In the genomic region with DNA sequence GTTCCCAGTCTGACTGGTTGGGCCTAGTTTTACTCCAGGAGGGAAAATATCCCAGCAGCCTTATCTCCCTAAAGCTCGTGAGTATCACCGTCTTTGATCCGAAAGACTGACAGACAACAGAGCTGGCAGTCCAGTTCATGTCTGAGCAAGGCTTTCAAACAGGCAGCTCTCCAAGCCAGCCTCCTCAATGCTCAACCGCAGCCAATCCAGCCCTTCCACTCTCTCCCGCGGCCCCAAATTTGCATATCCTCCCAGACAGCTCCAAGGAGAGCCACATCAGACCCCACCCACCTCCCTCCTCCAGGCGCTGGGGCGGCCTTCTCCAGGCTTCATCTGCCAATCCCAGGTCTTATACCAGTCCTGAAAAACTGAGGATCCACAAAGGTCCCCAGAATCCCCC, we compare ENCODE assay signal across 8 mouse cellular contexts. TPM values are rescaled to one million over a fixed set of nuclear protein-coding genes. Genes with fewer than 3 reads are reported as not detected.
DNase-seq lines count a peak whose midpoint lies in the region; ATAC-seq and TF ChIP-seq lines count a peak whose summit lies in the region.

No protein-coding gene starts in this region.

- TF ChIP-seq EP300 in stomach, postnatal 0 days (optimal IDR thresholded peaks at IDR 0.05): no peak

- peak overlapping the region; percentile 60 for H3K4me2 ChIP-seq in limb, embryonic 13.5 days (replicated peaks)
- H3K4me2 ChIP-seq in midbrain, embryonic 13.5 days (replicated peaks): peak overlapping the region; percentile 44
- H3K4me2 ChIP-seq in stomach, postnatal 0 days (replicated peaks; ENCODE audit: low read depth): peak overlapping the region; percentile 23

- TF ChIP-seq CTCF in kidney, adult 2 months (conservative IDR thresholded peaks at IDR 0.05; ENCODE audit: insufficient read depth, insufficient read length, low read depth, low read length): no peak
- TF ChIP-seq CTCF in stomach, postnatal 0 days (IDR thresholded peaks at IDR 0.05; ENCODE audit: low read depth): no peak

- 2% methylated on average over 8 of the region's 8 CpGs for WGBS in kidney, adult 2 months
- WGBS in limb, embryonic 13.5 days: under 1% methylated on average over 8 of the region's 8 CpGs
- WGBS in midbrain, embryonic 13.5 days: 0% methylated on average over 8 of the region's 8 CpGs
- 1% methylated on average over 8 of the region's 8 CpGs for WGBS in stomach, postnatal 0 days

- H3K4me3 ChIP-seq in kidney, adult 2 months (ENCODE audit: insufficient read depth, low read depth, low read length): no peak overlapping the region
- peak overlapping the region; percentile 27 for H3K4me3 ChIP-seq in limb, embryonic 13.5 days
- 0 out of 2 replicates have a peak overlapping the region, but pooled peaks have one; percentile 3 for H3K4me3 ChIP-seq in midbrain, embryonic 13.5 days (replicated peaks)
- no peak overlapping the region for H3K4me3 ChIP-seq in stomach, postnatal 0 days (ENCODE audit: low read depth, low read length)

- DNase-seq in adrenal gland, adult 18-20 months (ENCODE audit: low spot score in 2 of 2): peak; percentile 60 to 61
- DNase-seq in fat pad, adult 2 months (ENCODE audit: extremely low read depth, low read depth, low spot score): peak; percentile 88
- peak; percentile 74 for DNase-seq in heart, adult 9 months (ENCODE audit: low spot score in 2 of 2)
- DNase-seq in kidney, adult 2 months: peak; percentile 88
- DNase-seq in stomach, postnatal 0 days (ENCODE audit: low spot score): peak; percentile 88
- no peak for DNase-seq in thymus, postnatal 36 days

- no peak overlapping the region for H3K9ac ChIP-seq in limb, embryonic 13.5 days
- 0 out of 2 replicates have a peak overlapping the region, but pooled peaks have one; percentile 29 for H3K9ac ChIP-seq in midbrain, embryonic 13.5 days (replicated peaks)
- 0 out of 2 replicates have a peak overlapping the region, but pooled peaks have one; percentile 23 for H3K9ac ChIP-seq in stomach, postnatal 0 days (ENCODE audit: low read length)

- H3K36me3 ChIP-seq in kidney, adult 2 months (ENCODE audit: control insufficient read depth, insufficient read depth, low read length): no peaks in the 10 kb centered on the region
- H3K36me3 ChIP-seq in limb, embryonic 13.5 days: no peaks in the 10 kb centered on the region
- no peaks in the 10 kb centered on the region for H3K36me3 ChIP-seq in midbrain, embryonic 13.5 days
- H3K36me3 ChIP-seq in stomach, postnatal 0 days (ENCODE audit: control insufficient read depth, insufficient read depth, low read length): no peaks in the 10 kb centered on the region

- ATAC-seq in limb, embryonic 13.5 days (ENCODE audit: low FRiP score, low read depth): peak; percentile 94
- peak; percentile 95 for ATAC-seq in midbrain, embryonic 13.5 days
- peak; percentile 89 for ATAC-seq in stomach, postnatal 0 days (ENCODE audit: low FRiP score, low TSS enrichment)

- no peak for TF ChIP-seq POLR2A in kidney, adult 2 months (IDR thresholded peaks at IDR 0.05; ENCODE audit: low read depth, low read length)

- H3K4me1 ChIP-seq in kidney, adult 2 months (ENCODE audit: control insufficient read depth, insufficient read depth, low read length): peaks cover 7% of the 10 kb centered on the region; the same call in 1 of the 2 replicates
- H3K4me1 ChIP-seq in limb, embryonic 13.5 days: peaks cover 29% of the 10 kb centered on the region
- H3K4me1 ChIP-seq in midbrain, embryonic 13.5 days (replicated peaks): peaks cover 19% of the 10 kb centered on the region
- peaks cover 3% of the 10 kb centered on the region; the same call in 1 of the 2 replicates for H3K4me1 ChIP-seq in stomach, postnatal 0 days (replicated peaks; ENCODE audit: control insufficient read depth, insufficient read depth)

- no peak overlapping the region for H3K27ac ChIP-seq in kidney, adult 2 months (ENCODE audit: insufficient read depth, low read depth, low read length)
- peak overlapping the region; percentile 61; the same call in 1 of the 2 replicates for H3K27ac ChIP-seq in limb, embryonic 13.5 days
- H3K27ac ChIP-seq in midbrain, embryonic 13.5 days: peak overlapping the region; percentile 6; the same call in 1 of the 2 replicates
- peak overlapping the region; percentile 73 for H3K27ac ChIP-seq in stomach, postnatal 0 days (replicated peaks)

- H3K27me3 ChIP-seq in kidney, adult 2 months (replicated peaks; ENCODE audit: control insufficient read depth, insufficient read depth, low read length): no peaks in the 10 kb centered on the region
- H3K27me3 ChIP-seq in limb, embryonic 13.5 days: no peaks in the 10 kb centered on the region
- no peaks in the 10 kb centered on the region for H3K27me3 ChIP-seq in midbrain, embryonic 13.5 days
- H3K27me3 ChIP-seq in stomach, postnatal 0 days (ENCODE audit: control insufficient read depth, insufficient read depth, low read length): no peaks in the 10 kb centered on the region

- H3K9me3 ChIP-seq in limb, embryonic 13.5 days: no peaks in the 10 kb centered on the region
- H3K9me3 ChIP-seq in midbrain, embryonic 13.5 days: no peaks in the 10 kb centered on the region
- H3K9me3 ChIP-seq in stomach, postnatal 0 days (ENCODE audit: control insufficient read depth, low read length): no peaks in the 10 kb centered on the region

RNA-seq across cellular contexts. Expression of a gene that starts 12.7 kb away (rescaled TPM):
- total RNA-seq in adrenal gland, adult 18-20 months (2021): under 1 TPM; 0.13 to 0.22 TPM
- 1.8 TPM in 2 replicates for polyA plus RNA-seq in kidney, adult 2 months (2012; rRNA removed)
- 1.3 and 1.5 TPM in 2 replicates for polyA plus RNA-seq in limb, embryonic 13.5 days (2015; fragmentation: Nextera tagmentation; extraction: Ambion mirVana)
- 0.35 TPM in 2 replicates for polyA plus RNA-seq in midbrain, embryonic 13.5 days (2015; fragmentation: Nextera tagmentation; extraction: Ambion mirVana)
- polyA plus RNA-seq in stomach, postnatal 0 days (2015; fragmentation: Nextera tagmentation; extraction: Ambion mirVana): 0.57 and 0.67 TPM in 2 replicates

Comparison
In these comparisons a context has a peak if more than half of its experiments do, and no peak if none do; other contexts are left out.
1. DNase-seq: peak in adrenal gland, adult 18-20 months (2 of 2), fat pad, adult 2 months (single experiment), heart, adult 9 months (2 of 2), kidney, adult 2 months (single experiment) and stomach, postnatal 0 days (single experiment); none in thymus, postnatal 36 days (0 of 2).
2. H3K4me3 ChIP-seq: peak in limb, embryonic 13.5 days (single experiment) and midbrain, embryonic 13.5 days (single experiment); none in kidney, adult 2 months (single experiment) and stomach, postnatal 0 days (single experiment).
3. Peak in every context shown above with its lines, with median percentiles within 50 percentile points of each other: ATAC-seq and H3K4me2 ChIP-seq.